Mouse (Mus musculus) kidney, adult 2 months (tissue): ENCODE results near the gene Tspan31. TPM values are rescaled to one million over a fixed set of nuclear protein-coding genes. Genes with fewer than 3 reads are reported as not detected.
A peak's percentile ranks its signal among the peaks of the same experiment; 100 is the strongest.

Experiments used
- DNase-seq: peaks from one replicate; pipeline ENCODE4 v3.0.0; 2021
- H3K27ac ChIP-seq: fragments of 200-500 bp; 2 replicates; pipeline ENCODE4 v1.5.1; 2012; ENCODE audit warnings: low read depth, low read length, control low read depth, inconsistent platforms; ENCODE audit not compliant: insufficient read depth
- H3K27me3 ChIP-seq: fragments of 200-500 bp; replicated peaks from 2 replicates; pipeline ENCODE4 v1.6.1; 2012; ENCODE audit warnings: mild to moderate bottlenecking, moderate library complexity, low read length, inconsistent platforms; ENCODE audit not compliant: control insufficient read depth, insufficient read depth
- H3K36me3 ChIP-seq: fragments of 200-500 bp; 2 replicates; pipeline ENCODE4 v1.6.1; 2012; ENCODE audit warnings: mild to moderate bottlenecking, moderate library complexity, low read length, inconsistent platforms; ENCODE audit not compliant: control insufficient read depth, insufficient read depth
- H3K4me1 ChIP-seq: fragments of 200-500 bp; 2 replicates; pipeline ENCODE4 v1.6.1; 2011; ENCODE audit warnings: low read length; ENCODE audit not compliant: control insufficient read depth, insufficient read depth
- H3K4me3 ChIP-seq: fragments of 200-500 bp; 2 replicates; pipeline ENCODE4 v1.5.1; 2011; ENCODE audit warnings: mild to moderate bottlenecking, low read depth, low read length, control low read depth; ENCODE audit not compliant: insufficient read depth
- CTCF ChIP-seq: fragments of 200-500 bp; conservative IDR thresholded peaks from 2 replicates; pipeline ENCODE4 v1.5.1; 2011; ENCODE audit warnings: low read depth, mild to moderate bottlenecking, control low read depth, low read length, moderate library complexity, mixed read lengths; ENCODE audit not compliant: insufficient read depth, insufficient read length
- POLR2A ChIP-seq: fragments of 200-500 bp; IDR thresholded peaks from one replicate; pipeline ENCODE4 v1.6.1; 2011; ENCODE audit warnings: low read depth, low read length, control low read depth
- WGBS: fragments of 180-500 bp; shearing (Covaris S2); methylation state at CpG from one replicate; pipeline ENCODE4 v1.1.7; 2018; 5-methylcytosine and 5-hydroxymethylcytosine counted together
- polyA plus RNA-seq: library from polyadenylated mRNA; depleted of rRNA; stranded (reverse); fragments of >200 nt; gene quantifications from 2 replicates; pipeline ENCODE4 v1.2.3, GENCODE M21; 2012

Tspan31 gene
- polyA plus RNA-seq, 1 experiment: 117 TPM

GRCm38 (mm10) chr10:127071203-127071602 is 1.1 kb upstream of the Tspan31 start:
- DNase-seq: no peak
- H3K4me1 ChIP-seq: no peaks in the 10 kb centered on the region; the same call in 1 of the 2 replicates
- WGBS: 70% methylated on average over 9 of the region's 9 CpGs
- no peak overlapping the region for H3K4me3 ChIP-seq
- no peak overlapping the region for H3K27ac ChIP-seq
- no peak for TF ChIP-seq CTCF
- TF ChIP-seq POLR2A: no peak
- H3K27me3 ChIP-seq: no peaks in the 10 kb centered on the region
- no peaks in the 10 kb centered on the region; the same call in none of the 2 replicates for H3K36me3 ChIP-seq

GRCm38 (mm10) chr10:127069281-127070189 is 529 bp downstream of the Tspan31 start:
- H3K4me1 ChIP-seq: no peaks in the 10 kb centered on the region; the same call in 1 of the 2 replicates
- H3K27me3 ChIP-seq: no peaks in the 10 kb centered on the region
- peak overlapping the region; percentile 86 for H3K4me3 ChIP-seq
- TF ChIP-seq POLR2A (no peak), CTCF (no peak)
- no peak for DNase-seq
- 3% methylated on average over 30 of the region's 30 CpGs for WGBS
- peak overlapping the region; percentile 71 for H3K27ac ChIP-seq
- H3K36me3 ChIP-seq: peaks cover 1% of the 10 kb centered on the region

- peaks cover 1% of the 10 kb centered on the region for H3K36me3 ChIP-seq
- WGBS: 67% methylated on average over 9 of the region's 9 CpGs
- no peak for TF ChIP-seq POLR2A
- no peak for TF ChIP-seq CTCF
- H3K4me3 ChIP-seq: no peak overlapping the region
- H3K27ac ChIP-seq: no peak overlapping the region
- H3K27me3 ChIP-seq: no peaks in the 10 kb centered on the region
- peaks cover 3% of the 10 kb centered on the region for H3K4me1 ChIP-seq
- DNase-seq: no peak
Measured at GRCm38 (mm10) chr10:127068360-127069038, 1.6 kb downstream of the Tspan31 start.

GRCm38 (mm10) chr10:127066519-127067018 is 3.5 kb downstream of the Tspan31 start:
- 81% methylated on average over 14 of the region's 14 CpGs for WGBS
- H3K4me3 ChIP-seq: no peak overlapping the region
- H3K27me3 ChIP-seq: no peaks in the 10 kb centered on the region
- no peak for DNase-seq
- TF ChIP-seq CTCF (no peak), POLR2A (no peak)
- H3K4me1 ChIP-seq: peaks cover 3% of the 10 kb centered on the region
- no peak overlapping the region for H3K27ac ChIP-seq
- peaks cover 1% of the 10 kb centered on the region for H3K36me3 ChIP-seq

- TF ChIP-seq POLR2A: no peak
- TF ChIP-seq CTCF: no peak
- peaks cover 1% of the 10 kb centered on the region for H3K36me3 ChIP-seq
- 61% methylated on average over 9 of the region's 9 CpGs for WGBS
- peaks cover 3% of the 10 kb centered on the region for H3K4me1 ChIP-seq
- DNase-seq: peak; percentile 60
- H3K27me3 ChIP-seq: no peaks in the 10 kb centered on the region
- H3K27ac ChIP-seq: no peak overlapping the region
- no peak overlapping the region for H3K4me3 ChIP-seq
Measured at GRCm38 (mm10) chr10:127065981-127066380, 4.1 kb downstream of the Tspan31 start.

GRCm38 (mm10) chr10:127063913-127064870 is 5.9 kb downstream of the Tspan31 start:
- Histone ChIP-seq H3K36me3 (peaks cover 1% of the 10 kb centered on the region), H3K27ac (peak overlapping the region; percentile 79), H3K27me3 (no peaks in the 10 kb centered on the region), H3K4me3 (peak overlapping the region; percentile 84), H3K4me1 (peaks cover 3% of the 10 kb centered on the region)
- WGBS: 9% methylated on average over 37 of the region's 37 CpGs
- no peak for DNase-seq
- TF ChIP-seq CTCF (no peak), POLR2A (no peak)
